Mouse (Mus musculus) liver, embryonic 11.5 days (tissue): ENCODE data around the gene Cstf3. TPM values are rescaled to one million over a fixed set of nuclear protein-coding genes. Genes with fewer than 3 reads are reported as not detected.

Source experiments
- ATAC-seq: fragments of 200-750 bp; cut with Nextera tagmentation; replicated peaks from 2 replicates; pipeline ENCODE4 v1.8.0; 2017; ENCODE audit warnings: moderate number of reproducible peaks, mild to moderate bottlenecking, moderate TSS enrichment, moderate library complexity; ENCODE audit not compliant: low FRiP score
- DNase-seq: peaks from one replicate; pipeline ENCODE4 v3.0.0-alpha.2; 2017; ENCODE audit warnings: low spot score
- H3K27ac ChIP-seq: fragments of 300-500 bp; sonication (generic); 2 replicates; pipeline ENCODE4 v1.5.1; 2014; ENCODE audit warnings: mild to moderate bottlenecking, low read depth, low read length, control low read depth
- H3K27me3 ChIP-seq: fragments of 300-500 bp; sonication (generic); replicated peaks from 2 replicates; pipeline ENCODE4 v1.6.1; 2014; ENCODE audit warnings: low read length, mixed read lengths; ENCODE audit not compliant: control insufficient read depth, insufficient read depth
- H3K36me3 ChIP-seq: fragments of 300-500 bp; sonication (generic); 2 replicates; pipeline ENCODE4 v1.6.1; 2014; ENCODE audit warnings: mild to moderate bottlenecking, low read length, moderate library complexity, mixed read lengths; ENCODE audit not compliant: control insufficient read depth, insufficient read depth
- H3K4me1 ChIP-seq: fragments of 300-500 bp; sonication (generic); replicated peaks from 2 replicates; pipeline ENCODE4 v1.6.1; 2014; ENCODE audit warnings: low read length, mixed read lengths; ENCODE audit not compliant: control insufficient read depth, insufficient read depth
- H3K4me2 ChIP-seq: fragments of 300-500 bp; sonication (generic); 2 replicates; pipeline ENCODE4 v1.6.1; 2014; ENCODE audit warnings: mild to moderate bottlenecking, control low read depth, moderate library complexity
- H3K4me3 ChIP-seq: fragments of 300-500 bp; sonication (generic); 2 replicates; pipeline ENCODE4 v1.5.1; 2014; ENCODE audit warnings: low read depth, low read length, control low read depth
- H3K9ac ChIP-seq: fragments of 300-500 bp; sonication (generic); 2 replicates; pipeline ENCODE4 v1.6.1; 2014; ENCODE audit warnings: low read depth, low read length, control low read depth
- H3K9me3 ChIP-seq: fragments of 300-500 bp; sonication (generic); 2 replicates; pipeline ENCODE4 v1.6.1; 2016; ENCODE audit warnings: low read length, inconsistent platforms, mixed read lengths; ENCODE audit not compliant: control insufficient read depth
- WGBS: fragments of 180-500 bp; shearing (Covaris S2); extraction: QIAGEN DNeasy Blood & Tissue Kit; methylation state at CpG from one replicate; pipeline ENCODE4 v1.1.7; 2014; 5-methylcytosine and 5-hydroxymethylcytosine counted together
- polyA plus RNA-seq: library from polyadenylated mRNA; unstranded; fragments of >200 nt; fragmentation: Nextera tagmentation; extraction: Ambion mirVana; gene quantifications from 2 replicates; pipeline ENCODE4 v1.2.1, GENCODE M21; 2014

Cstf3 gene
- polyA plus RNA-seq, 1 experiment from 2014 or later, result 57.7 TPM

GRCm38 (mm10) chr2:104687261-104687660 lies 96.9 kb downstream of the Cstf3 start:
- Histone ChIP-seq H3K27me3 (no peaks in the 10 kb centered on the region), H3K36me3 (peaks cover 5% of the 10 kb centered on the region; the same call in 1 of the 2 replicates), H3K9me3 (no peaks in the 10 kb centered on the region), H3K27ac (no peak overlapping the region), H3K9ac (no peak overlapping the region), H3K4me1 (no peaks in the 10 kb centered on the region; the same call in 1 of the 2 replicates), H3K4me3 (no peak overlapping the region), H3K4me2 (no peak overlapping the region)
- no peak for ATAC-seq
- WGBS, result 29% methylated on average over 3 of the region's 3 CpGs
- DNase-seq, result no peak

GRCm38 (mm10) chr2:104688321-104688720 lies 98.0 kb downstream of the Cstf3 start:
- Histone ChIP-seq H3K4me3 (no peak overlapping the region), H3K36me3 (peaks cover 5% of the 10 kb centered on the region; the same call in 1 of the 2 replicates), H3K4me2 (no peak overlapping the region), H3K27ac (no peak overlapping the region), H3K9me3 (no peaks in the 10 kb centered on the region), H3K4me1 (no peaks in the 10 kb centered on the region; the same call in 1 of the 2 replicates), H3K27me3 (no peaks in the 10 kb centered on the region), H3K9ac (no peak overlapping the region)
- 62% methylated on average over 3 of the region's 3 CpGs for WGBS
- no peak for DNase-seq
- ATAC-seq, result no peak

GRCm38 (mm10) chr2:104688724-104689123 lies 98.4 kb downstream of the Cstf3 start:
- H3K27ac ChIP-seq, result no peak overlapping the region
- H3K9ac ChIP-seq, result no peak overlapping the region
- H3K9me3 ChIP-seq, result no peaks in the 10 kb centered on the region
- H3K4me3 ChIP-seq, result no peak overlapping the region
- H3K4me1 ChIP-seq, result no peaks in the 10 kb centered on the region; the same call in 1 of the 2 replicates
- no peak overlapping the region for H3K4me2 ChIP-seq
- WGBS, result 75% methylated on average over 8 of the region's 8 CpGs
- peaks cover 4% of the 10 kb centered on the region; the same call in 1 of the 2 replicates for H3K36me3 ChIP-seq
- ATAC-seq (no peak), DNase-seq (no peak)
- no peaks in the 10 kb centered on the region for H3K27me3 ChIP-seq

GRCm38 (mm10) chr2:104690720-104691119 lies 100.4 kb downstream of the Cstf3 start:
- Histone ChIP-seq H3K4me2 (no peak overlapping the region), H3K9ac (no peak overlapping the region), H3K27ac (no peak overlapping the region), H3K4me3 (no peak overlapping the region), H3K9me3 (no peaks in the 10 kb centered on the region), H3K27me3 (no peaks in the 10 kb centered on the region), H3K4me1 (no peaks in the 10 kb centered on the region; the same call in 1 of the 2 replicates), H3K36me3 (no peaks in the 10 kb centered on the region)
- no peak for ATAC-seq
- no peak for DNase-seq
- 47% methylated on average over 4 of the region's 4 CpGs for WGBS

- Histone ChIP-seq H3K4me1 (no peaks in the 10 kb centered on the region; the same call in 1 of the 2 replicates), H3K27me3 (no peaks in the 10 kb centered on the region), H3K4me2 (no peak overlapping the region), H3K9me3 (no peaks in the 10 kb centered on the region), H3K27ac (no peak overlapping the region), H3K9ac (no peak overlapping the region), H3K36me3 (no peaks in the 10 kb centered on the region), H3K4me3 (no peak overlapping the region)
- WGBS, result 55% methylated on average over 2 of the region's 2 CpGs
- ATAC-seq, result no peak
- DNase-seq, result no peak
Observed at GRCm38 (mm10) chr2:104692551-104692950, 102.2 kb downstream of the Cstf3 start.

- ATAC-seq (no peak), DNase-seq (no peak)
- Histone ChIP-seq H3K27ac (no peak overlapping the region), H3K27me3 (no peaks in the 10 kb centered on the region), H3K9ac (no peak overlapping the region), H3K36me3 (no peaks in the 10 kb centered on the region), H3K9me3 (no peaks in the 10 kb centered on the region), H3K4me2 (no peak overlapping the region), H3K4me3 (no peak overlapping the region), H3K4me1 (no peaks in the 10 kb centered on the region)
- 84% methylated on average over 11 of the region's 11 CpGs for WGBS
Observed at GRCm38 (mm10) chr2:104699659-104700058, 109.3 kb downstream of the Cstf3 start.

GRCm38 (mm10) chr2:104703158-104703557 lies 112.8 kb downstream of the Cstf3 start:
- Histone ChIP-seq H3K27me3 (no peaks in the 10 kb centered on the region), H3K4me3 (no peak overlapping the region), H3K9me3 (no peaks in the 10 kb centered on the region), H3K4me2 (no peak overlapping the region), H3K9ac (no peak overlapping the region), H3K27ac (no peak overlapping the region), H3K36me3 (no peaks in the 10 kb centered on the region), H3K4me1 (no peaks in the 10 kb centered on the region)
- WGBS, result 85% methylated on average over 3 of the region's 3 CpGs
- ATAC-seq (no peak), DNase-seq (no peak)

GRCm38 (mm10) chr2:104704355-104704754 lies 114.0 kb downstream of the Cstf3 start:
- WGBS, result 81% methylated on average over 3 of the region's 3 CpGs
- Histone ChIP-seq H3K4me2 (no peak overlapping the region), H3K9ac (no peak overlapping the region), H3K9me3 (no peaks in the 10 kb centered on the region), H3K36me3 (no peaks in the 10 kb centered on the region), H3K27me3 (no peaks in the 10 kb centered on the region), H3K4me3 (no peak overlapping the region), H3K27ac (no peak overlapping the region), H3K4me1 (no peaks in the 10 kb centered on the region)
- ATAC-seq (no peak), DNase-seq (no peak)

GRCm38 (mm10) chr2:104709786-104710337 lies 119.5 kb downstream of the Cstf3 start:
- Histone ChIP-seq H3K27ac (no peak overlapping the region), H3K27me3 (peaks cover 8% of the 10 kb centered on the region; the same call in 1 of the 2 replicates), H3K4me2 (no peak overlapping the region), H3K9ac (no peak overlapping the region), H3K36me3 (no peaks in the 10 kb centered on the region), H3K9me3 (no peaks in the 10 kb centered on the region), H3K4me1 (no peaks in the 10 kb centered on the region), H3K4me3 (no peak overlapping the region)
- DNase-seq, result no peak
- WGBS, result 65% methylated on average over 6 of the region's 6 CpGs
- ATAC-seq, result no peak
